Mouse (Mus musculus) retina, postnatal 1 day (tissue): ENCODE measurements around the gene Aplp1.
"Not testable (repeated sequence)": the region's sequence is repeated elsewhere in the genome, so short reads cannot be mapped to it uniquely, and the experiment has no call there.

ENCODE experiments used
- DNase-seq: peaks from one replicate; pipeline ENCODE4 v3.0.0-alpha.2; 2012

The Aplp1 gene

DNA sequence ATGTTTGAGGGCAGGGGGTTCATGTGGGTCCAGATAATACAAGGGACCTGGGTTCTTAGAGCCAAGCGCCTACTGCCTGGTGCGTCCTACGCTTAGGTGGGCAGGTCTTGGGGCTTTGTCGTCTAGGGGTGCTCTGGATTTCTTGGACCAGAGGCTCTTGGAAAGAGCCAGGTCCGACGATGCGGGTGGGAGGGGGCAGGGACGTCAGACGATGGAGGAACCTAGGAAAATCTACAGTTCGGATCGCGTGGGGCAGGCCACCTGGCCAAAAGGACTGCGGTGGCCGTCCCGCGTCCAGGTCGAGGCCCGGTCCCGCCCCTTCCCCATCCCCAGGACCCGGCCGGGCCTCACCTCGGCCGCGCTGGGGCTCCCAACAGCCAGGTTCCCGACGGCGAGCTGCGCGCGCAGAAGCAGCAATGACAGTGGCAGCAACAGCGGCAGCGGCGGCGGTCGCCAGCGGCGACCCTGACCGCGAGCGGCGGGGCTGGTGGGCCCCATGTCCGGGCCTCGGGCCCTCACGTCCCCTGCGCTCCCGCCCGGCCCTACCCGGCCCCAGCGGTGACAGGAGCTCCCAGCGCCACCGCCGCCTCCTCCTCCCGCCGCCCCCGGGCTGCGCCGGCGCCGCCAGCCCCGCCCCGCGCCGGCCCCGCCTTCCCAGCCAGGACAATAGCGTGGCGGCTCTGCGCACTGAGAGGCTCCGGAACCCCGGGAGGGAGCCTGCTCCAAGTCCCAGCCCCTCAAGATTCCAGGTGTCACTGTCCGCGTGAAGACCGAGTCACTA is at the start of gene Aplp1:
Gene Aplp1, minus strand, starts transcription at position 565 of the 781 bp plus-strand sequence.
- peak; percentile 79 for DNase-seq

DNA sequence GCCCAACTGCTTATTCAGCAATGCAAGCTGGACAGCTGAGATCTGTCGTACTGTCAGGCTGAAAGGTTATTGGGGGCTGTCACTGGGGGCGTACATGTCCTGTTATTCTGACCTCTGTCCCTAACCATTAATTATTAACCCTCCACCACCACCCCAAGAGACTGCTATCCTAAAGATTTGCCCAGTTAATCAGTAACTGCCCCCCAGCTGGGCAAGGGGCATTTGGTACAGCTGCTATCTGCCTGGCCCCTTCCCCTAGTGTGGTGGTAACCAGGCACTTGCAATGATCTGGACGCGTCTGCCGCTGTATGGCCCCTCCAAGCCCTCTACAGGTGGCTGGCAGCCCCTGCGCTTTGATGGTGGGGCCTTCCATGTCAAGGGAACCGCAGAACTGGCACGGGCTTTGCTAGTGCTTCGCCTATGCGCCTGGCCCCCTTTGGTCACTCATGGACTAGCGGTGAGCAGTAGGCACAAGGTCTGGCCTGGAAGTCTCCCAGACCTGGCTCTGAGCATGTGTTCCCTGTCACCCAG is 48.1 kb upstream of the Aplp1 start, which contains the start of gene Prodh2:
Gene Prodh2, plus strand, starts transcription at position 222 of the 531 bp plus-strand sequence.
- no peak for DNase-seq

DNA sequence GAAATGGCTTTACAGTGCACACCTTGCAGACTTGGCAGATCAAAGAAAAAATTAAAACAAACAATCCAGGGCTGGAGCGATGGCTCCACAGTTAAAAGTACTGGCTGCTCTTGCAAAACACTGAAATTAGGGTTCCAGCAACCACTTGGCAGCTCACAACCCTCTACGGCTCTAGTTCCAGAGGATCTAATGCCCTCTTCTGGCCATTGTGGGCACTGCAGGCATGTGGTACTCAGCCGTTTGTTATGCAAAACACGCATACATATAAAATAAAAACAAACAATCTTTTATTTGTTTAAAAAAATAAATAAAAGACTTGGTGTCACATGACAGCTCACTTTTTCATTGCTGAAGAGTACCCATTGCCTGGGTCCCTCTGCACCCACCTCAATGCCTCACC is 47.4 kb upstream of the Aplp1 start:
- peak; percentile 77 for DNase-seq

DNA sequence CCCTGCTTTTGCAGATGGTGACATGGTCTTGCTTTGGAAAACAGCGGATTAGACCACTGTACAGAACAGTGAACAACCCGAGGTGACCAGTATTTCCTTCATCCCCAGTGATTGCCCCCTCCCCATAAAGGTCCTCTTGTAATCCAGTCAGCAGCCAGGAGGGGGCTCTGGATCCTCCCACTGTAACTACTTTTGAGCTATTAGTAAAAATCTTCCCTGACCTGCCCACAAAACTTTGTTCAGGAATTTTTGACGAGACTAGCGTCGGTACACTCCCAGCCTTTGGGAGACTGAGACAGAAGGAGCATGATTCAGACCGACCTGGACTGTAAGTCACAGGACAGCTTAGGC is 45.6 kb upstream of the Aplp1 start:
- DNase-seq: peak; percentile 30

DNA sequence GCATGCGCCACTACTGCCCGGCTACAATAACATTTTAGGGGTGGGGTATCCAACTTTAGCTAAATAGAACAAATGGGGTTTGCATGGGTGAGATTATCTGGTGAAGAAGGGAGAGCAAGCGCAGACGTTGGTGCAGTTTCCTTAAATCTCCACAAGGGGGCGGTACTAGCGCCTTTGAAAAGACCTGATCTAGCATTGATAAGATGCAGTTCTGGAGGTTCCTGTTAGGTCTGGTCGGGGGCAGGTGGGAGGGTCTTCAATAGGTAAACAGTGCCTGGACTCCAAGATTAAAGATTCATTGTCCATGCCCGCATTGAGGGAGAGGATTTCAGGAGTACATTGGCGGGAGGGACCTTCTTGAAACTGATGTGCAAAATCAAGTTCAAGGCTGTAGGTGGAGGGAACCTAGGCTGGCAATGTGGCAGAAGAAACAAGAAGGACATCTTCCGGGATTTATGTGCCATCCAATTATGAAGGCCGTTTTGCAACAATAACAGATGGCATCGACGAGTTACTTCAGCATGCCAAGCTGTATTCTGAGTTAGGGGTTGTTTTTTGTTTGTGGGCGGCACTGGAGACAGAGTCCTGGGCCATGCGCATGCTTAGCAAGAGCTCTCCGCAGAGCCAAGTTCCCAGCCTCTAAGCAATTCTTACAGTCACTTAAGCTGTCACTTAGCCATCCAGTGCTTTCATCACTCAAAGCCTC is 45.1 kb upstream of the Aplp1 start:
- DNase-seq: peak; percentile 74

DNA sequence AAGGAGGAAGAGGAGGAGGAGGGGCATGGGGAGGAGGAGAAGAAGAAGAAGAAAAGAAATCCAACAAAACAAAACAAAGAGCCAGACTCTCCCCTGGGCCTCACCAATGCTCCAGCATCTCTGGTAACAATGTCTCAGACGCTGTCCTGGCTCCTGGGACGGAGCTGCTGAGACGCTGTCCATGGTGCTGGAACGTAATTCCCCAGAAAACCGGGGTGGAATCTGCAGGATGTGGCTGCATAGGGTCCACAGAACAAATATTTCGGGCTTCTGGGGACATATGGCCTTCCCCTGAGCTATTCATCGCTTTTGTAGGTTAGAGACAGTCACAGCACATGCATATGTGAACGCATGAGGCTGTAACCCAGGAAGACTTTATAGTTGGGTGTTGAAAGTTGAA is 38.9 kb upstream of the Aplp1 start:
- peak; percentile 46 for DNase-seq

DNA sequence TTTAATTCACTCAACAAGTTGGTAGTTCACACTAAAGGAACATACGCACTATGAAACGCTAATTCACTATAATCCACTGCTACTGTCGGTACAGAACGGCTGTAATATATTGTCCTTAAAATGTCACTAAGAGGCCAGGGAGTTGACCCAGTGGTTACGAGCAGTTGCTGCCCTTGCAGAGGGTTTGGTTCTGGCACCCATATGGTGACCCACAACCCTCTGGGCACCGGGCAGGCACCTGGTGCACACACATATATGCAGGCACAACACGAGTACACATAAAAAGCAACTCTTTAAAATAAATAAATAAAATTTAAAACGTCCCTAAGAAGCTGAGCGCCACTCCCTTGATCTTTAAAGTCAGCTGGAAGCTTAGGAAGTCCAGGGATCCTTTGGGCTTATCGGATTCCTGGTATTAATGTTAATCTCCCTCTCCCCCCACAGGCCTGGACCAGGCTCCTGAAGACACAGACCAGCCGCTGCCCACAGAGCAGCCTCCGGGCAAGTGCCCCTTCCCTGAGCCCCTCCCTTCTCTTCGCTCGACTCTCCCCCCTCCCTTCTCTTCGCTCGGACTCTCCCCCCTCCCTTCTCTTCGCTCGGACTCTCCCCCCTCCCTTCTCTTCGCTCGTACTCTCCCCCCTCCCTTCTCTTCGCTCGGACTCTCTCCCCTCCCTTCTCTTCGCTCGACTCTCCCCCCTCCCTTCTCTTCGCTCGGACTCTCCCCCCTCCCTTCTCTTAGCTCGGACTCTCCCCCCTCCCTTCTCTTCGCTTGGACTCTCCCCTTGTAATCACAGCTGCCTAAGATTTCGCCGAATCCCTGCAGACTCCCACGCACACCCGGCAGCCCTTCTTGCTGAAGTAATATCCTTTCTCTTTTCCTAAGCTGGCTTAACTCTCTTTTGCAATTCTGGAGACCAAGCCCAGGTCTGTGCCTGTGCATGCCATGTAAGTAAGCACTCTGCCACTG is 32.4 kb upstream of the Aplp1 start:
- DNase-seq: peak; percentile 88

DNA sequence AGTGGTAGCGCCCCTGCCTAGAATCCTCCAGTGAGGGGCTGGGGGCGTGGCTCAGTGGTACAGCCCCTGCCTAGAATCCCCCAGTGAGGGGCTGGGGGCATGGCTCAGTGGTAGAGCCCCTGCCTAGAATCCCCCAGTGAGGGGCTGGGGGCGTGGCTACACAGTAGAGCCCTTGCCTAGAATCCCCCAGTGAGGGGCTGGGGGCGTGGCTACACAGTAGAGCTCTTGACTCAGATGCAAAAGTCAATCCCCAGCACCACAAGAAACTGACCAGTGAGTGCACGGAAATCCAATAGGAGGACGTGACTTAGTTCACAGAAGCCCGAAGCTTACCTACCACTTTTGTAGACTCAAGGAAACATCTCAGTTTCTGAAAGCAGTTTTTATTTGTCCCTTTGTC is 30.8 kb upstream of the Aplp1 start:
- not testable (repeated sequence) for DNase-seq

DNA sequence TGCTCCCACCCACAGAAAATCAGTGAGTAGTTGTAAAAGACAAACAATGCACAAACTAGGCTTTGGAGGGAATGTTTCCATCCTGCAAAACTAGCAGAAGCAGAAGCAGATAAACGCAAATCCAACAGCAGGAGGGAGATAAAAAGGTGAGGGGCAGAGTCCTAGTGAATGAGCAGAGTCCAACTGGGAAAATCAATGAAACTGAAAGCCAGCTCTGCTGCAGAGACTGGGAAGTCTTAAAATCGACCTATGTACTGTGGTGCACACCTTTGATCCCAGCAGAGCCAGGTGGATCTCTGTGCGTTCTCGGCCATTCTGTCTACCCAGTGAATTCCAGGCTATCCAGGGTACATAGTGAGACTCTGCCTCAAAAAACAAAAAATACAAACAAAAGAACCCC is 29.7 kb upstream of the Aplp1 start:
- no peak for DNase-seq

DNA sequence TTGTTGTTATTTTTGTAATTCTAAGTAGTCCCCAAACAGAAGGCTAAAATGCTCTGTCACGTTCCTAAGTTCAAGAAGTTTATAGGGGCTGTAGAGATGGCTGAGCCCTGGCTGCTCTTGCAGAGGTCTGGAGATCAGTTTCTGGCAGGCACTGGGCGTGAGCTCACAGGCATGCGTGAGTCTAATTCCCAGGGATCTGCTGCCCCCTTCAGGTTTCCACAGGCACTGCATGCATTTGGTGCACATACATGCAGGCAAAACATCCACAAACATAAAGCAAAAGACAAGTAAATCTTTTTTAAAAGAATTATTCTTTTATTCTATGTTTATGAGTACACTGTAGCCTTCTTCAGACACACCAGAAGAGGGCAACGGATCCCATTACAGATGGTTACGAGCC is 27.1 kb upstream of the Aplp1 start:
- DNase-seq: peak; percentile 60

DNA sequence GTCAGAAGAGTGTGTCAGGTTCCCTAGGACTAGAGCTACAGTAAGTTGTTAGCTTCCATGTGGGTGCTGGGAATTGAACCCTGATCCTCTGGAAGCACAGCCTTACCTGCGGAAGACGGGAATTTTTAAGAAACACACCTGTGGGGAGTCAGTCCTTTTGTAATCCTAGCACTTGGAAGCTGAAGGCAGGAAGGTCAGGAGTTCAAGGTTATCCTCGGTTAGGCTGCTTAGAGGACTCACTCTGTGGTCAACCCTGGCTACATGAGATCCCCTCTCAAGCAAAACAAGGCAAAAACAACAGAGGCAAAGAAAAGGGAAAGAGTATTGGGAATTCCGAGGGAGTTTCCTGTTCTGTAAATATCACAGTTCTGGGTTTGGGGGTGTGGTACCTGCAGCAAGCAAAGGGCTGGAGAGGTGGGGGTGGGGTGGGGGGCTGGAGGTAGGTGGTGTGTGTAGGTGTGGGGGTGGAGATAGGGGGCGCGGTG is 19.5 kb upstream of the Aplp1 start:
- no peak for DNase-seq

DNA sequence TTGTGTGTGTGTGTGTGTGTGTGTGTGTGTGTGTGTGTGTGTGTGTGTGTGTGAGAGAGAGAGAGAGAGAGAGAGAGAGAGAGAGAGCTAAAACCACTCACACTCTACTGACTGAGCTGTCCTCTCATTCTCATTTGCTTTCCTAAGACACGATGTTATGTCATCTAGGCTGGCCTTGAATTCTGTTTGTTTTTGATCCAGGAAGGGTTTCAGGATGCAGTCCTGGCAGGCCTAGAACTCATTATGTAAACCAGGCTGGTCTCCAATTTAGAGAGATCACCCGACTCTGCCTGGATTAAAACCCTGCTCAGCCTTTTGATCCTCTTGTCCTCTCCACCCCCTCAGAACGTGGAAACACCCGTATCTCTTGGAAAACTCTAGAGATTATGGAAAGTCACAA is 18.7 kb upstream of the Aplp1 start:
- DNase-seq: no peak

DNA sequence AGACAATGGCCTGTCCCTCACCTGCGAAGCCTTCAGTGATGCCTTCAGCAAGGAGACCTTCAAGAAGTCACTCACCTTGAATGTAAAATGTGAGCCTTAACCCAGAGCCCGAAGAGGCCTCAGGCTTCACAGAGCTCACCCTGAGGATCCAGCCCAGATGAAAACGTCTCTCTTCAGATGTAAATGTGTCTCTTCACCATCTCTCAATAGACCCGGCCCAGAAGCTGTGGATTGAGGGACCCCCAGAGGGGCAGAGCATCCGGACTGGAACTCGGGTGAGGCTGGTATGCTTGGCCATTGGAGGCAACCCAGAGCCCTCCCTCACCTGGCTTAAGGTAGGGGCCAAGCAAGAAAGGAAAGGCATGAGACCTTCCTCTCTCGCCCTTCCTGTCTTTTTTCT is 18.2 kb upstream of the Aplp1 start:
- DNase-seq: no peak

DNA sequence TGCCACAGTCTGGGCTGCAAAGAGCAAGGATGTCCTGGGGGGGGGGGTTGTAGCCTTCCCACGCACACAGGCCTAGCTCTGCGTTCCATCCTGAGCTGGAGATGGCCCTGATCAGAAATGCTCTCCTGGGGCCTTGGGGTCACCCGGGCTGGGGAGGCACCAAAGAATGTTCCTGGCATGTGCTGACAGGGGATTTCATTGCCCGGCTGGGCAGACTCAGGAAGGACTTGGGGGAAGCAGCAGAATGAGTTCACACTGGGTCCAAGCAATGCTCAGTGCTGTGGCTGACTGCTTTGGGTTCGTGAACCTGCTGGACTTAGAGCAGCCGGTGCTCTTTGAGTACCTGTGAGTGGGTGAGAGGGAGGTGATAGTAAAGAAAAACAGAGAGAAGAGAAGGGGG is 14.1 kb upstream of the Aplp1 start:
- DNase-seq: no peak

DNA sequence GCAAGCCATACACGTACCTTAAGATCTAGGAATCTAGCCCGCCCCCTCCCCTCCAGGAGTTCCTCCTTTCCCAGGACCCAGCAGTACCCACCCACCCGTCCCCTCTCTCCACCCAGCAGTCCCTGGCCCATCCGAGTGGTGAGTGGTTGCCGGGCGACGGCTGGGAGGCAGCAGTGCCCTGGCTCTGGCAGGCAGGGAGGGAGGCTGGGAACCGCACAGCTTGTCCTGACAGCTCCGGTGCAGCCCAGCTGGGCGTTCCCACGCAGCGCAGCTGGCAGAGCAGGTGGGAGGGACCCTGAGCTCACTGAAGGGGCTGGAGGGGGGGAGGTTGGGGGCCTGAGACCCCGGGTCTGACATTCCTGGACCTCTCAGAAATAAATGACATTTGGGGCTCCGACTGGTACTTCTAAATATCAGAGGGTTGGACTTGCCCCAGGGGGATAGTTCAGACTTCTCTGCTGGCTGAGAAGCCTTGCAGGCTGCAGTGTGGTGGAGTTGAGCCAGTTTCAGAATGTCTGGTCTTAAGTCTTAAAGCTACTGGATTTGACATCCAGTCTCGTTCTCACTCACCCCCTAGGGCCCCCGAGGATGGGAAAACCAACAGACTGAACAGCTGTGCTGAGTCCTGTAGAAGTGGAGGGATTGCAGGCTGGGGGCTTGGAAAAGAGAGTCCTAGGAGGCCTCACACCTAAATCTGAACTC is 12.4 kb upstream of the Aplp1 start, which contains the start of the genes Kirrel2 and Nphs1:
Gene Kirrel2, minus strand, starts transcription at position 62 of the 702 bp plus-strand sequence.
Gene Nphs1, plus strand, starts transcription at position 687 of the 702 bp plus-strand sequence.
- DNase-seq: peak; percentile 82

DNA sequence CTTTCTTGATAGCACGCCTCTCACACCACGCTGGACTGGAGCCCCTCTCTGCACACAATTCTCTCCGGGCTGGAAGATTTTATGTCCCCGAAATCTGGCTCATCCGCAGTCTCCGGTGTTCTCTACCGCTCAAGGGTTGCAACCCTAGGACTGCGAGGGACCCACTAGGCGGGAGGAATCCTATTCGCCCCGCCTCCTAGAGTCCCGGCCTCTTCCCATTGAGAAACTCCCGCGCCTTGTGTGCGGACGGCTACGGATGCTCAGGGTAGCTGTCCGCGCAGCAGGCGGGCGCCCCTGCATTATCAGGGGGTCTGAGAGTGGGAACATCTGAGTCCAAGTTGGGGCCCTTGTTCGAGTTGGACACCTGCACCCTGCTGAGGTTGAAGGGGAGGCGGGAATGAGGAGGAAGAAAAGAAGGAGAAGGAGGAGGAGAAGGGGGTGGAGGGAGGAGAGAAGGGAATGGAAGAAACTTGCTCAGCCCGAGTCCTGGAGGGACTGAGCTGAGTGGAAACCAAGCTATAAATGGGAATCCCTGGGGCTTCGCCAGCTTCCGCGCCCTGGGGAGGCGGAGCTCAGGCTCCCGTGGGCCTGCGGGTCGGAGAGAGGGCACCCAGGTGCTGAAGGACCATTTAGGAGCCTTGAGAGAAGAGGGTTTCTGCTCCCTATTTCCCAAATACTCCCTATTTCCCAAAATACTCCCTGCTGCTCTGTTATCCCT is 11.7 kb upstream of the Aplp1 start:
- DNase-seq: peak; percentile 51

DNA sequence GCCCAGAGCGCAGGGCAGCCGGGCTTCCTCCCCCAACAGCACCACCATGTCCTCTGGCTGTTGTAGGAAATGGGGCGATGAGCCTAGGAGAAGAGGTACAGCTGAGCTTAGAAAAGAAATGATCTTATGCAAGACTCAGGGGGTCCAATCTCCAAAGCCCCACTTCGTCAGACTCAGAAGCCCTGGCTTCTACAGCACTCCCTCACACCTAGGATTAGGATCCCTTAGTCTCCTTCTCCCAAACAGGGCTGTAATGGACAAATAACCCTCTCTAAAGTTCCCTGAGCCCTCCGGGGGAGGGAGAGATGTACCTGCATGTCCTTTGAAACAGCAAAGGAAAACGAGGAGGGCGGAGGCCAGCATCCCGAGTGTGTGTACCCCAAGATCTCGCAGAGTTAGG is 11.2 kb upstream of the Aplp1 start:
- DNase-seq: no peak

DNA sequence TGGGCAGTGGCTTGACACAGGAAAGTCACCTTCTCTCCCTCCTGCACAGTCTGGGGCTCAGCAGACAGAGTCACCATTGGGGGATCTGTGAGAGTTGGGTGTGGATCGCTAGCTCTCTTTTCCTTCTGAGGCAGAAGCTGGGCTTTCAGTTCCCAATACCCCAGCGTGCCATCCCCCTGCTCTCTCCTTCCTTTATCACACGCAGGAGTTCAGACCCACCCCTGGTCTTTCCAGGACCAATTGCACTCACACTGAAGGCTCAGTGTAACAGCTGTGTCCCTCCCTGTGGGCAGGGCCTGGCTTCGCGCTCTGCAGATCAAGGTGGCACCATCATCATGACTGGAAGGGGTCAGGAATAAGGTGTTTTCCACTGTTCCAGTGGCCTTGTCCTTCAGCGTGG is 8.9 kb upstream of the Aplp1 start:
- no peak for DNase-seq

DNA sequence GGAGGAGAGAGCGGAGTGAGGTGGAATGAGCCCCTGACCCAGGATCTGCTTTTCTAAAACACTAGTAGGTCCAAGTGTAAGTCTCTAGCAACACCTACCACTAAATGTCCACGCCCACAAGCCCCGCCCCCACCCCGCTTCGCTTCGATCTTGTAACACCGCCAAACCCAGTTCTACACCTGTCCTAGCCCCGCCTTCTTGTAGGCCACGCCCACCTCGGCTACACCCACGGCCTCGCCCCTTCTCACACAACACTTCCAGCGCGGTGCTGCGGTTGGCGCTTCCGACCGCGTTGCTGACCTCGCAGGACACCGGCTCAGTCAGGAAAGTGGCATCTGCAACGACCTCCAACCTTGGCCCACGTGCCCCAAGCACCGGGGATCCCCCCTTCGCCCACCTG is 8.4 kb upstream of the Aplp1 start:
- peak; percentile 18 for DNase-seq

DNA sequence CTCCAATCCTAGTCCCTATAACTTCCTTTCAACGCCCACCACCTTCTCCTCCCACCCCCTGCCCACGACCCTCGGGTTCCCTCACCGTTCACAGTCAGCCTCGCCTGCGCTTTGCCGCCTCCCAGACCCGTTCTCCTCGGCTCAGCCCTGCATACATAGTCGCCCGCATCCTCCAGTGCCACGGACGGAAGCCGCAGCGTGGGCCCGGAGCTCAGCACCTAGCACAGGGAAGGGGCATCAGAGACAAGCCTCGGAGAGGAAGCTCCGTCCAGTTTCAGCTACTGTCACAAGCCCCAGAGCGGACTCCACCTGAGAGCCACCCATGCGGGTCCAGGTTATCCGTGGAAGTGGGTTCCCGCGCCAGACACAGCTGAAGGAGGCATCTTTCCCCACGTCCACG is 8.0 kb upstream of the Aplp1 start:
- DNase-seq: no peak

DNA sequence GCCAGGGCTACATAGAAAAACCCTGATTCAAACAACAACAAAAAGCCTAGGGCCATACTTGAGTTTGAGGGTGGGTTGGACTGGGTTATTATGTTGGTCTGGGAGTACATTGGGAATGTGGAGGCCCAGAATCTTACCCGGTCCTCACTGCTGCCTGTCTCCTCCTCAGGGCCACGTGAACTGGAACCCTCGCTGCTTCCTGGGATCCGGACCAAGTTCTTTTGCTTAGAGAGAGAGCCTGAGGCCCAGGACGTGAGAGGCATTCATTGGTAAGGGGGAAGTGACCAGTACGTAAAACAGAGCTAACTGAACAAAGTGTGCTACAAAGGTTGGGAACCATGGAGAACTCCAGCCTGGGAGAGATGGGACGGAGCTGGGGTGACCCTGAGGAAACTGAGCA is 4.9 kb upstream of the Aplp1 start:
- no peak for DNase-seq
